Mouse (Mus musculus): ENCODE measurements at regions not wholly inside any gene's neighbourhood (a gene's known extent, or its start where the extent isn't known, plus 50 kb on each side); places are given as distances from the start of the nearest gene placed in this dataset.

GRCm38 (mm10) chr4:87642002-87642401, 391.2 kb downstream of the Mllt3 start:
- H3K4me1 ChIP-seq (ENCODE audit: control insufficient read depth, insufficient read depth, low read length) = no peaks in the 10 kb centered on the region
- no peak overlapping the region for H3K9ac ChIP-seq (ENCODE audit: low read length)
- no peak overlapping the region for H3K4me3 ChIP-seq (ENCODE audit: low read depth, low read length)
- no peaks in the 10 kb centered on the region for H3K27me3 ChIP-seq (ENCODE audit: control insufficient read depth, insufficient read depth, low read length)
- H3K27ac ChIP-seq (replicated peaks; ENCODE audit: low read depth, low read length) = no peak overlapping the region
- H3K9me3 ChIP-seq (ENCODE audit: control insufficient read depth, low read length) = no peaks in the 10 kb centered on the region
- DNase-seq (ENCODE audit: low spot score) (no peak), ATAC-seq (ENCODE audit: insufficient number of reproducible peaks, low FRiP score, low TSS enrichment, low read depth) (no peak)
- WGBS = 82% methylated on average over 5 of the region's 5 CpGs
- no peak overlapping the region for H3K4me2 ChIP-seq (ENCODE audit: low read depth, severe bottlenecking)
- H3K36me3 ChIP-seq (ENCODE audit: control insufficient read depth, insufficient read depth, low read length) = no peaks in the 10 kb centered on the region

GRCm38 (mm10) chr4:87641551-87641950, 391.6 kb downstream of the Mllt3 start:
- Histone ChIP-seq H3K9me3 (ENCODE audit: control insufficient read depth, low read length) (no peaks in the 10 kb centered on the region), H3K4me3 (ENCODE audit: low read depth, low read length) (no peak overlapping the region), H3K4me2 (ENCODE audit: low read depth, severe bottlenecking) (no peak overlapping the region), H3K27ac (replicated peaks; ENCODE audit: low read depth, low read length) (no peak overlapping the region), H3K27me3 (ENCODE audit: control insufficient read depth, insufficient read depth, low read length) (no peaks in the 10 kb centered on the region), H3K9ac (ENCODE audit: low read length) (no peak overlapping the region), H3K4me1 (ENCODE audit: control insufficient read depth, insufficient read depth, low read length) (no peaks in the 10 kb centered on the region), H3K36me3 (ENCODE audit: control insufficient read depth, insufficient read depth, low read length) (no peaks in the 10 kb centered on the region)
- ATAC-seq (ENCODE audit: insufficient number of reproducible peaks, low FRiP score, low TSS enrichment, low read depth) (no peak), DNase-seq (ENCODE audit: low spot score) (no peak)
- 88% methylated on average over 3 of the region's 3 CpGs for WGBS

- ATAC-seq (ENCODE audit: insufficient number of reproducible peaks, low FRiP score, low TSS enrichment, low read depth) (no peak), DNase-seq (ENCODE audit: low spot score) (no peak)
- no peak overlapping the region for H3K9ac ChIP-seq (ENCODE audit: low read length)
- 28% methylated on average over 1 of the region's 1 CpGs for WGBS
- H3K9me3 ChIP-seq (ENCODE audit: control insufficient read depth, low read length) = no peaks in the 10 kb centered on the region
- no peak overlapping the region for H3K27ac ChIP-seq (replicated peaks; ENCODE audit: low read depth, low read length)
- no peaks in the 10 kb centered on the region for H3K4me1 ChIP-seq (ENCODE audit: control insufficient read depth, insufficient read depth, low read length)
- no peaks in the 10 kb centered on the region for H3K27me3 ChIP-seq (ENCODE audit: control insufficient read depth, insufficient read depth, low read length)
- no peak overlapping the region for H3K4me3 ChIP-seq (ENCODE audit: low read depth, low read length)
- no peaks in the 10 kb centered on the region for H3K36me3 ChIP-seq (ENCODE audit: control insufficient read depth, insufficient read depth, low read length)
- no peak overlapping the region for H3K4me2 ChIP-seq (ENCODE audit: low read depth, severe bottlenecking)
Observed at GRCm38 (mm10) chr4:87638380-87638646, 394.9 kb downstream of the Mllt3 start.

- Histone ChIP-seq H3K36me3 (ENCODE audit: control insufficient read depth, insufficient read depth, low read length) (no peaks in the 10 kb centered on the region), H3K4me2 (ENCODE audit: low read depth, severe bottlenecking) (no peak overlapping the region), H3K4me1 (ENCODE audit: control insufficient read depth, insufficient read depth, low read length) (no peaks in the 10 kb centered on the region), H3K27ac (replicated peaks; ENCODE audit: low read depth, low read length) (no peak overlapping the region), H3K9ac (ENCODE audit: low read length) (no peak overlapping the region), H3K4me3 (ENCODE audit: low read depth, low read length) (no peak overlapping the region), H3K27me3 (ENCODE audit: control insufficient read depth, insufficient read depth, low read length) (no peaks in the 10 kb centered on the region), H3K9me3 (ENCODE audit: control insufficient read depth, low read length) (no peaks in the 10 kb centered on the region)
- no peak for DNase-seq (ENCODE audit: low spot score)
- no peak for ATAC-seq (ENCODE audit: insufficient number of reproducible peaks, low FRiP score, low TSS enrichment, low read depth)
- WGBS = 51% methylated on average over 3 of the region's 3 CpGs
Observed at GRCm38 (mm10) chr4:87637629-87638379, 395.4 kb downstream of the Mllt3 start.

GRCm38 (mm10) chr4:87611116-87611515, 380.8 kb upstream of the Slc24a2 start:
- H3K27ac ChIP-seq (replicated peaks; ENCODE audit: low read depth, low read length) = no peak overlapping the region
- no peaks in the 10 kb centered on the region for H3K9me3 ChIP-seq (ENCODE audit: control insufficient read depth, low read length)
- H3K36me3 ChIP-seq (ENCODE audit: control insufficient read depth, insufficient read depth, low read length) = no peaks in the 10 kb centered on the region
- no peaks in the 10 kb centered on the region for H3K27me3 ChIP-seq (ENCODE audit: control insufficient read depth, insufficient read depth, low read length)
- DNase-seq (ENCODE audit: low spot score) (no peak), ATAC-seq (ENCODE audit: insufficient number of reproducible peaks, low FRiP score, low TSS enrichment, low read depth) (no peak)
- H3K4me1 ChIP-seq (ENCODE audit: control insufficient read depth, insufficient read depth, low read length) = no peaks in the 10 kb centered on the region
- no peak overlapping the region for H3K4me2 ChIP-seq (ENCODE audit: low read depth, severe bottlenecking)
- no peak overlapping the region for H3K9ac ChIP-seq (ENCODE audit: low read length)
- WGBS = 82% methylated on average over 1 of the region's 1 CpGs
- no peak overlapping the region for H3K4me3 ChIP-seq (ENCODE audit: low read depth, low read length)

GRCm38 (mm10) chr4:87593644-87594043, 363.4 kb upstream of the Slc24a2 start:
- H3K9me3 ChIP-seq (ENCODE audit: control insufficient read depth, low read length) = no peaks in the 10 kb centered on the region
- H3K9ac ChIP-seq (ENCODE audit: low read length) = no peak overlapping the region
- 93% methylated on average over 3 of the region's 3 CpGs for WGBS

GRCm38 (mm10) chr4:87590797-87591196, 360.5 kb upstream of the Slc24a2 start:
- no peak overlapping the region for H3K4me3 ChIP-seq (ENCODE audit: low read depth, low read length)
- no peaks in the 10 kb centered on the region for H3K9me3 ChIP-seq (ENCODE audit: control insufficient read depth, low read length)
- no peak overlapping the region for H3K4me2 ChIP-seq (ENCODE audit: low read depth, severe bottlenecking)
- no peak overlapping the region for H3K27ac ChIP-seq (replicated peaks; ENCODE audit: low read depth, low read length)
- H3K36me3 ChIP-seq (ENCODE audit: control insufficient read depth, insufficient read depth, low read length) = no peaks in the 10 kb centered on the region
- H3K9ac ChIP-seq (ENCODE audit: low read length) = no peak overlapping the region
- H3K4me1 ChIP-seq (ENCODE audit: control insufficient read depth, insufficient read depth, low read length) = no peaks in the 10 kb centered on the region
- ATAC-seq (ENCODE audit: insufficient number of reproducible peaks, low FRiP score, low TSS enrichment, low read depth) (no peak), DNase-seq (ENCODE audit: low spot score) (no peak)
- H3K27me3 ChIP-seq (ENCODE audit: control insufficient read depth, insufficient read depth, low read length) = no peaks in the 10 kb centered on the region
- 92% methylated on average over 3 of the region's 3 CpGs for WGBS

More at GRCm38 (mm10) chr4:87593644-87594043, 363.4 kb upstream of the Slc24a2 start:
- ATAC-seq (ENCODE audit: insufficient number of reproducible peaks, low FRiP score, low TSS enrichment, low read depth) = no peak
- no peak overlapping the region for H3K4me3 ChIP-seq (ENCODE audit: low read depth, low read length)
- no peaks in the 10 kb centered on the region for H3K27me3 ChIP-seq (ENCODE audit: control insufficient read depth, insufficient read depth, low read length)
- no peaks in the 10 kb centered on the region for H3K4me1 ChIP-seq (ENCODE audit: control insufficient read depth, insufficient read depth, low read length)
- DNase-seq (ENCODE audit: low spot score) = no peak
- no peak overlapping the region for H3K27ac ChIP-seq (replicated peaks; ENCODE audit: low read depth, low read length)
- H3K4me2 ChIP-seq (ENCODE audit: low read depth, severe bottlenecking) = no peak overlapping the region
- no peaks in the 10 kb centered on the region for H3K36me3 ChIP-seq (ENCODE audit: control insufficient read depth, insufficient read depth, low read length)

GRCm38 (mm10) chr4:87578164-87578563, 347.9 kb upstream of the Slc24a2 start:
- DNase-seq (ENCODE audit: low spot score) = no peak
- no peak for ATAC-seq (ENCODE audit: insufficient number of reproducible peaks, low FRiP score, low TSS enrichment, low read depth)
- Histone ChIP-seq H3K9me3 (ENCODE audit: control insufficient read depth, low read length) (no peaks in the 10 kb centered on the region), H3K36me3 (ENCODE audit: control insufficient read depth, insufficient read depth, low read length) (no peaks in the 10 kb centered on the region), H3K27ac (replicated peaks; ENCODE audit: low read depth, low read length) (no peak overlapping the region), H3K4me2 (ENCODE audit: low read depth, severe bottlenecking) (no peak overlapping the region), H3K4me3 (ENCODE audit: low read depth, low read length) (no peak overlapping the region), H3K4me1 (ENCODE audit: control insufficient read depth, insufficient read depth, low read length) (no peaks in the 10 kb centered on the region), H3K27me3 (ENCODE audit: control insufficient read depth, insufficient read depth, low read length) (no peaks in the 10 kb centered on the region), H3K9ac (ENCODE audit: low read length) (no peak overlapping the region)
- WGBS = 53% methylated on average over 3 of the region's 3 CpGs

- no peaks in the 10 kb centered on the region for H3K36me3 ChIP-seq (ENCODE audit: control insufficient read depth, insufficient read depth, low read length)
- H3K4me1 ChIP-seq (ENCODE audit: control insufficient read depth, insufficient read depth, low read length) = no peaks in the 10 kb centered on the region
- H3K4me2 ChIP-seq (ENCODE audit: low read depth, severe bottlenecking) = no peak overlapping the region
- no peaks in the 10 kb centered on the region for H3K27me3 ChIP-seq (ENCODE audit: control insufficient read depth, insufficient read depth, low read length)
- H3K9me3 ChIP-seq (ENCODE audit: control insufficient read depth, low read length) = no peaks in the 10 kb centered on the region
- no peak for ATAC-seq (ENCODE audit: insufficient number of reproducible peaks, low FRiP score, low TSS enrichment, low read depth)
- H3K27ac ChIP-seq (replicated peaks; ENCODE audit: low read depth, low read length) = no peak overlapping the region
- H3K4me3 ChIP-seq (ENCODE audit: low read depth, low read length) = no peak overlapping the region
- DNase-seq (ENCODE audit: low spot score) = no peak
- 83% methylated on average over 8 of the region's 8 CpGs for WGBS
- no peak overlapping the region for H3K9ac ChIP-seq (ENCODE audit: low read length)
Observed at GRCm38 (mm10) chr4:87570950-87571349, 340.7 kb upstream of the Slc24a2 start.

All from limb, embryonic 11.5 days (tissue).